Mouse (Mus musculus) G1E-ER4 (cell line): ENCODE measurements around the gene Lekr1. TPM values are rescaled to one million over a fixed set of nuclear protein-coding genes. Genes with fewer than 3 reads are reported as not detected.

Experiments
- GATA1 ChIP-seq: IDR thresholded peaks from one replicate; pipeline ENCODE4 v1.8.0; 2012; ENCODE audit warnings: low read length, inconsistent platforms
- polyA plus RNA-seq: library from polyadenylated mRNA; stranded (reverse); fragments of >175 nt; gene quantifications from 2 replicates; pipeline ENCODE4 v1.2.3, GENCODE M21; 2012

Gene Lekr1
- not detected in 2 replicates for polyA plus RNA-seq

DNA sequence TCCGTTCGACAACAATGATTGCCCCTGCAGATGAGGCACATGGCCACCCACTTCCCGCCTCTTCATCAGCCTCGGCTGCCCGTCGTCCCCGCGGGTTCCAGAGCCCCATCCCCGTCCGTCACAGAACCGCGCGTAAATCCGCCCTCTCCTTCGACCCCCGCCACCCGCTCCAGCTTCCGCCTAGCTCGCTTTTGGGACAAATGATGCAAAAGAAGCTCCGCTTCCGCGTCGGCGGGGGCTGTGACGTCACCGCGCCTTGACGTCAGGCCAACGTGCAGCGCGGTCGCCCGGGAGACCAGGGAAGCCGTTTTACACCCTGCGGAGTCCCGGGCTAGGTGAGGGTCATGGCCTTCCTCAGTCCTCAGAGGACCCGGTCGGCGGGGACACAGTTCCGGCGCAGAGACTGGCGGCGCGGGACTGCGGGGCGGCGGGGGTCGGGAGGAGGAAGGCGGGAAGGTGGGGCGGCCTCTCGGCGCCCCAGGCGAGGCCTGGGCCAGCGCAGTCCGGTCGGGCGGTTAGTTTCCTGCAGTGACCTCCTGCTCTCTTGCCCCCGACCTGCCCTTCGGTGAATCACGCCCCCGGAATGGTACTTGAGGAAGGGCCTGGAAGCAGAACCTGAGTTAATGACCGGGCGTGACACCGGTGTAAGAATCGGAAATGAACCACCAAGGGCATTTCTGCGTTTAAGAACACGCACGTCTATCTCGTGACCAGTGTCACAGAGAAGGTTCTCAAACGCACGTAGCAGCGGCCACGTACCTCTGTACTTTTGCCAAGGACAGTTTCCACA, at the start of gene Lekr1:
Lekr1 (plus strand) TSS at position 252 of the 790 bp plus-strand sequence.
- TF ChIP-seq GATA1, result no peak

DNA sequence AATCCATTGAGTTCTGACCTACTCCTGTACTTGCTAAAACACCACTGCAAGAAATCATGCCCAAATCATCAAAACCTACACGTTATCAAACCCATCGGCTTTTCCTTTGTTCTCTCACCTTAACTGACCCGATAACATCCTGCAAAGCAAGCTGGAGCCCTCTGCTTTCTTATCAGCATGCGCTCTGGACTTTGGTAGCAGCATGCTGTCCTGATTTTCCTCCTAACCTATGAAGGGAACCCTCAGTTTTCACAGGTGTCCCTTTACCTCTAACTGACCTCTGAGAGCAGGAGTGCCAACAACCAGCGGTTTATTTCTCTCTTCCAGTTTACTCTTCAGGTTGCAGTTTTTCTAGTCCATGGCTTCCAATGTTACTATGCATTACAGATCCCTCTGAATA, 48.5 kb upstream of the Lekr1 start:
- TF ChIP-seq GATA1, result no peak

DNA sequence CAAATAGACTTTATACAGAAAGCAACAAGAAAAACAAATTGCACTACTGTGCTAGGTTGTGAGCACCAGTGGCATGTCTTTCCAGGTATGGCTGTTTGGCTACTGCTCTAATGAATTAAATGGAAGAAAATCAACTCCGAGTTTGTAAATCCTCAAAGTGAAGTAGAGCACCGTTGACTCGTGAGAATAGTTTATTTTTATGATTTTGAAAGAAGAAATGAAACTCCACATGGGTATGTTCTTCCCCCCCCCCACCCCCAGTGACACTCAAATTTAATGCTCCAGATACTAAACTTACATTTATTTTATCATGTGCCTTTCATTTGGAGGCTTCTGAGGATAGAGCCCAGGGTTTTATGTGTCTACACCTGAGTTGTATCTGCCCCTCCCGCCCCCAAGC, 46.7 kb upstream of the Lekr1 start:
- no peak for TF ChIP-seq GATA1

DNA sequence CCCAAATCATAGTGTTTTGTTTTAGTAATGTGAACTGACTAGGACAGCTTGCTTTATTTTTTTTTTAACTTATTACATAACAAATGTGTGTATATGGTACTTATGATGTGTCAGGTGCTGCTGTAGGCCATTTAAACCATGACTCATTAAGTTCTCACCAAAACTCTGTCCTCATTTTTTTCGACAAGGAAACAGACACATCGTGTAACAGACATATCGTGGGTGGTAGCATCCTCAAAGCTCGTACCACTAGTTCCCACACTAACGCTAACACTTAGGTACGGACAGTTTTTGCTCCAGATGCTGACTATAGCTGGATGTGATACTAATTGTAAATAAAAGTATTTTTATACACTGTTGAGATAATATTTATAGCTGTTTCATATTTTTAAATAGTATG, 43.0 kb upstream of the Lekr1 start:
- no peak for TF ChIP-seq GATA1

DNA sequence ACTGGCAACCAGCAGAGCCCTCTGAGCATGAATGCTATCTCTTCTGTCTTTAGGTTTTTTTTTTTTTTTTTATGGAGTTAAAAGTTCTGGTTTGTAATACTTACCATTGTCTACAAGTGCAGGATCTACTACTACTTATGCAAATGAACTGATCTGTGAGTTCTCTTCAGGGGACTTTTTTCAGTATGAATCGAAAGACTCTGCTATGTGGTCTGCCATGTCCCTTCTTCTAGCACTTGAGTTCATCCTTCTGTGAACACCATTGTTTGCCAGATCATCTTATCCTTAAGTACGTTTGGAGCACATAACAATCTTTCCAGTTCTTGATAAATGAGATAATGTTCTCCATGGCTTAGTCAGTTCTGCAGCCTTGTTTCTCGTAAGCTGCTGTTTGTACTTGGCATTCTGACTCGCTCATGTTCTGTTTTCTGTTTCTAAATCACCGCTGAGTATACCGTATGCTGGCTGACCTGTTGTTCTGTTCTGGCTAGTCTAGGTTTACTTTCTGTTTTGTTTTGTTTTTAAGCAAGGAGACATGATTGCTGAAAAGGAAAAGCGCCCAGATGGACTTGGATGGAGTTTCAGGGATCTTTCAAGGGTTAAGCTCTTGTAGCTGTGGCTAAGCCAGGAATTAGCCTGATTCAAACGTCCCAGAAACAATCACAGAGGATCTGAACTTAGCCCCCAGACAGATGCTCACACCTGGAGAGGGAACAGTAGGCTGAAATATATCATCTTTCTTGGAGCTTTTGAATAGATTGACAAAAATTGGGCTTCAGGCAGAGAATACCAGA, 40.3 kb upstream of the Lekr1 start:
- no peak for TF ChIP-seq GATA1

DNA sequence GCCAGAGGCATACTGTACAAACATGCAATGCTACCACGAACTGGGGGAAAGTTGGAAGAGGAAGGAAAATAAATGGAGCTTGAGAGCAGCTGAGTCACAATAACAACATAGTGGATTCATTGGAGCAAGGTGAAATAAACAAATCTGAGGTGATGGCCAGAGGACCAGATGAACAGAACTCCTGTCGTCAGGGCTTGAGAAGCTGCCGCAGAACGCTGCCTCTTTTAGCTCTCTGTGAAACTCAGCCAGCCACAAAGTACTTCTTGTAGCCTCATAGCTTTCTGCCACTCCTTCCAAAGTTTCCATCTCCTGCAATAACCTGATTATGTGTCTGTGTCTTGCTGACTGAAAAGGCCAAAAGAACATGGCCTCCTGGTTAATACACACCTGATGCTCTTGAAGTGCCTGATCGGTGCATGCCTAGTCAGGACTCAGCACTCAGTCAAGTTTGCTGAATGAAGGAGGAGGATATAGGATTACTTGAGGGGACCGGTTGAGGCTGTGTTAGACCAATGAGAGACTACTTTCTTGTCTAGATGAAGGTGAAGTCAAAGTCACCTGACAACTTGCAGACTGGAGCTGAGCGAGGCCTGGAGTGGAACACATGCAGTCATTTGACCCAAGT, 39.6 kb upstream of the Lekr1 start:
- TF ChIP-seq GATA1, result no peak

DNA sequence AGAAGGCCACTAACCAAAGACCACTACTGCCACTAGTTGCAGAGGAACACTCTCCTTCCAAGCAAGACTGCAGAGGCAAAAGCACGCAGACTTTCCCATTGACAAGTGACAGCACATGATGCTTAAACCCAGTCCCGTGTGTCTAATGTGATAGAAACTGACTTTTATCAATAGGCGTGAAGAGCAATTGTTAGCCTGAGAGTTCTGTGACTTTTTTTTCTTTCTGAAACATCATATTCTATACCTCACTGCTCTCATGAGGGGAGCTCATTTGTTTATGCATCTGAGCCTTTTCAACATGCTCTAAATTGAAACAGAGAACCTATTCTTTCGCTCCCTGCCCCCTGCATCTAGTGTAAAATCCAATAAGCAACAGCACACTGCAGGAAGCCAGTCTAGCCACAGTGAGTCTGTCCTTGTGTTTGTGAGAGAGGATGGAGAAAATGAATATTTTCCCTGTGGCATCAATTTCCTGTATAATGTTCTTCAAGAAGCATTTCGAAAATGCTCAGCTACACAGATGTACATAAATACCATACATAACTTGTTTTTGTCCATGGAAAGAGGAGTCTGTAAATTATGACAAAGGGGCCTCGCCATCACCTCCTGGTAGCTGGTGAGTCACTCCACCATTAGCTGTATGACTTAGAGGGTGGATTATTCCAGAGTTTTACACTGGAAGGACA, 38.9 kb upstream of the Lekr1 start:
- TF ChIP-seq GATA1, result no peak

DNA sequence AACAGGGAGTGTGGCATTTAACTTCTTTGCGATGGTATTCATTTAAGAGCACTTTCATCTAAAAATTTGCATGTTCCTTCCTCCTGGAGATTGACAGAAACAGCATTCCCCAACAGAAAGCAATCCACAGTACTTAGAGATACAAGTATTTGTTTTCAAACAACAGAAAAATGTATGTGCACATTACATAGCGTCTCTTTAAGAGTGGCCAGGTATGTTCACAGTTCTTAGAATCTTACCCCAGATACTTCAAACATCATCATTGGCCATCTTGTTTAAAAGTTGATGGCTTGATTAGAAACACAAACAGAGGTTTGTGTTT, 38.4 kb upstream of the Lekr1 start:
- no peak for TF ChIP-seq GATA1

DNA sequence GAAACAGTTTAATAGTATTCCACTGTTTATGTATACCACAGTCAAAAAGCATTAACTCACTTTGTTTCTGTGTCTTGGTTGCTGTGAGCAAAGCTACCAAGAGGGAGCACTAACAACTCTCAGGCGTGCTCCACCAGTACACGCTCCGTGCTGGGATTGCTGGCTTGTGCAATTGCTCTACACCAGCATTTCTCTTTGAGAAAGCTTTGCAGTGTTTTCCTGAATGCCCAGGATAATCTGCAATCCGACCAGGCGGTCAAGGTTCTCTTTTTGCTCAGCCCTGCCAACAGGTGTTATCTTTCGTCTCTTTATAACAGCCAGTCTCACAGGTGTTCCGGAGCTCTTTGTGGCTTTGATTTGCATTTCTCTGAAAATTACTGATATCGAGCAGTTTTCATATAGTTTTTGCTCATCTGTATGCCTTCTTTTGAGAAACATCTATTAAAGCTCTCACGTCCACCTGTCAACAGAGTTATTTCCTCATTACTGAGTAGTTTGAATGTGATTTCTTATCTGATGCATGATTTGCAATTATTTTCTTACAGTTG, 36.4 kb upstream of the Lekr1 start:
- no peak for TF ChIP-seq GATA1

DNA sequence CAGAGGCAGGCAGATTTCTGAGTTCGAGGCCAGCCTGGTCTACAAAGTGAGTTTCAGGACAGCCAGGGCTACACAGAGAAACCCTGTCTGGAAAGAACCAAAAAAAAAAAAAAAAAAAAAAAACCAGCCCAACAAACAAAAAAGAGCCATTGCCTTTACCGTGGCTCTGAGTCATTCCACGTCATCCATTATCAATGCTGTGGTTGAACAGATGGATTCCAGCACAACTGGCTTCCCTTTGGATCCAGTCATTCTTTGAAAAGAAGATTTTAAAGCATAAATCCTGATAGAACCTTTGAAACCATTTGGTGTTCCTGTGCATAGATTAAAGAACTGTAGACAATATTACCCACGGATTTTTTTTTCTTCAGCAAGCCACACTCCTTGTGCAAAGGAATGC, 32.4 kb upstream of the Lekr1 start:
- TF ChIP-seq GATA1, result no peak

DNA sequence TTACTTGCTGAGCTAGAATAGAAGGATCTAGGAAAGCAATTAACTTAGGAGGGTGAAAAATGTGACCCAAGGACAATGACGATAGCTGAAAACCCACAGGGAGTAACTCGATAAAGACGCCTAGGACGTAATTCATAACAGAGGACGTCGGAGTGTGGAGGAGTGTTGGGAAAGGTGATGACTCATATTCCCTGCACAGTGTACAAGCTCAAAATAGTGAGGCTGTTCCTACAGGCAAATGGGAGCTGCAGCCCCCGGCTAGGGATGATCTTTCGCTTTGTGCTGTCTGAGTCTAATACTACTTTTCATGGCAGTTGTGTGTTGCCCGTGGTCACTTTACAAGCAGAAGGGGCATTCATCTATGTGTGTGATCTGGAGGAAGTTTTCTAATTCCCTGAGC, 30.0 kb upstream of the Lekr1 start:
- TF ChIP-seq GATA1, result no peak

DNA sequence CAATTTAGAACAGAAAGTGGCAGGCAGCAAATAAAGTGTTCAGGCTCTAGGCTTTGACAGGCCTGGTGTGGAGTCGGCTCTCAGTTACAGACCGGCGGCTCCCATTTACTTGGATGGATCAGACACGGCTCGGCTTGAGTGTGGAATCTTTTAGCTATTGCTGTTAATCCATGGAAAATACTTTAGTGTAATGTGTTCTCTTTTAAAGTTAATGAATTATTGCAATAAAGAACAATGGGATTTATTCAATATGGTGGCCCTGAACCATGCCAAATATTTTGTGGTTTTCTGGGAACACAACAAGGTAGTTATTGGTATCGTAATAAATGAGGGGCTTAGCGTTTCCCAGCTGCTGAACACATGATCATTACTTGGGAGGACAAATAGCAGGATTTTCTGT, 28.7 kb upstream of the Lekr1 start:
- no peak for TF ChIP-seq GATA1

DNA sequence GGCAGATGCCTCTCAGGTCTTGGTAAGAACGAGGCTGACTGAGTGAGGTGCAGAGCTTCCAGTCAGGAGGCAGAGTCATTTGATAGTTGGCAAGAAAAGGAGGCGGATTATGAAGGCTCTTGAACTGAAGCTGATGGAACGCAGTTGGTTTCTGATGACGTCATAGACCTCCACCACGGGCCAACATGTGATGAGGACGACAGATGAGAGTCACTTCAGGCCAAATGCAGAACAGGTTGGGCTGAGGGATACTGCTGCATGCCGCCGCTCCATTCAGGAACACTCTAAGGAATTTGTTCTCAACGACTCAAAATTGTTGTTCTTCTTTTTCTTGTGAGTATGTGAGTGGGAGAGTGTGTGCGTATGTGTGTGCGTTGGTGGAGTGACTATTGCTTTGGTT, 27.1 kb upstream of the Lekr1 start:
- no peak for TF ChIP-seq GATA1

DNA sequence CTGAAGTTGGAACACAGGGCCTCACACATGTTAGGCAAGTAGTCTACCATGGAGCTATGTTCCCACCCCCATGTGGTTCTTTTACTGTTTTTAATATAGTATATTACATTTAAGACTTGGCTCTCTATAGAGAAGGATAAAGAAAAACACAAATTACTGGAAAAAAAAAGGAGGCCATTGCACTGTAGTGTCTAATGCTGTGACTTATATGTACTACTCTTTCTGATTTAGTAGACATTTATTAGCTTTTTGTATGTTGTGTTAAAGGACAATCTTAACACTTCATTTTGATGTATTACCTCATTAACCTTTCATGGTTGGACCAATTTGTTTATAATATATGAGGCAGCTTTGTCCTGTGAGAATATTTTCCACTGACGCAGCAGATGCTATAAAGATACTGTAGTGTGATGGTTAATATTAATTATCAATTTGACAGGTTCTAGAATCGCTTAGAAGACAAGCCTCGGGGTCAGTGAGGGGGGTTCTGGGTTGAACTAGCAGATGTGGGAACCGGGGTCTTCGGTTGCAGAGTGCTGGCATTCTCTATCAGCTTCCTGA, 26.5 kb upstream of the Lekr1 start:
- no peak for TF ChIP-seq GATA1

DNA sequence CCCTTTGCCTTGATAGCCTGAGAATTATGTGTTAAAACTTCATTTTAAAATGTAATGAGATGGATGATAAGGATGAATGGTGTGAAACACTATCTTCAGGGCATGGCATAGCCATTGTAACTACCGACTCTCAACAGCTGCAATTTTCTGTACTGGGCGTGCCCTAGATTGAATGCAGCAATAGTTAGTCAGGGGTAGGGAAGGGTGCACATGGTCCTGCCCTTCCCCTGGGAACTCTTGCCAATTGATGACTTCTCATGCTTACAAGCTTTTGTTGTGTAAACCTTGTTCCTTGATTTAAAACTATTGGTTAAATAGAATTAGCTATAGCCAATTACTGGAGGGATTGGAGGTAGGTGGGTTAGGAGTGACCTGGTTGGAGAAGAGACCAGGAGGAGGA, 23.1 kb upstream of the Lekr1 start:
- TF ChIP-seq GATA1, result no peak
